Mouse (Mus musculus) cerebellum, adult 2 months (tissue): ENCODE measurements around the gene Mmp15. TPM values are rescaled to one million over a fixed set of nuclear protein-coding genes. Genes with fewer than 3 reads are reported as not detected.
"Not testable (repeated sequence)": the region's sequence is repeated elsewhere in the genome, so short reads cannot be mapped to it uniquely, and the experiment has no call there.

Source experiments
- DNase-seq, 2 experiments: peaks; one replicate each; pipeline ENCODE4 v3.0.0; 2021
- H3K27ac ChIP-seq: fragments of 200-500 bp; 2 replicates; pipeline ENCODE4 v1.5.1; 2012; ENCODE audit warnings: low read length, control low read depth, inconsistent platforms; ENCODE audit not compliant: insufficient read depth
- H3K27me3 ChIP-seq: fragments of 200-500 bp; 2 replicates; pipeline ENCODE4 v1.6.1; 2012; ENCODE audit warnings: inconsistent platforms, mild to moderate bottlenecking, low read length, moderate library complexity; ENCODE audit not compliant: control insufficient read depth, insufficient read depth
- H3K4me1 ChIP-seq: fragments of 200-500 bp; 2 replicates; pipeline ENCODE4 v1.6.1; 2011; ENCODE audit warnings: low read length; ENCODE audit not compliant: control insufficient read depth, insufficient read depth
- H3K4me3 ChIP-seq: fragments of 200-500 bp; replicated peaks from 2 replicates; pipeline ENCODE3; 2011; ENCODE audit warnings: mild to moderate bottlenecking, low read depth, low read length, control low read depth; ENCODE audit not compliant: insufficient read depth
- CTCF ChIP-seq: fragments of 200-500 bp; IDR thresholded peaks from 2 replicates; pipeline ENCODE4 v1.5.1; 2011; ENCODE audit warnings: low read depth, mild to moderate bottlenecking, control low read depth, low read length, moderate library complexity, borderline replicate concordance; ENCODE audit not compliant: insufficient read depth
- POLR2A ChIP-seq: fragments of 200-500 bp; IDR thresholded peaks from 2 replicates; pipeline ENCODE4 v1.6.1; 2011; ENCODE audit warnings: low read length, control low read depth, borderline replicate concordance; ENCODE audit not compliant: insufficient read depth
- WGBS: fragments of 180-500 bp; shearing (Covaris S2); methylation state at CpG from one replicate; pipeline ENCODE4 v1.1.7; 2018; 5-methylcytosine and 5-hydroxymethylcytosine counted together
- polyA plus RNA-seq: library from polyadenylated mRNA; depleted of rRNA; stranded (reverse); fragments of >200 nt; gene quantifications from 2 replicates; pipeline ENCODE4 v1.2.3, GENCODE M21; 2012

Mmp15 gene
- polyA plus RNA-seq, 1 experiment, result 12.1 TPM

- H3K27ac ChIP-seq, result no peak overlapping the region
- no peak overlapping the region for H3K4me3 ChIP-seq
- H3K4me1 ChIP-seq, result no peaks in the 10 kb centered on the region; the same call in 1 of the 2 replicates
- DNase-seq, result no peak
- no peaks in the 10 kb centered on the region for H3K27me3 ChIP-seq
- TF ChIP-seq CTCF, result no peak
- TF ChIP-seq POLR2A, result no peak
- 68% methylated on average over 3 of the region's 3 CpGs for WGBS
Observed at GRCm38 (mm10) chr8:95374429-95374828, 22.4 kb downstream of the Mmp15 start.

- H3K27ac ChIP-seq, result no peak overlapping the region
- TF ChIP-seq POLR2A, result no peak
- no peak for TF ChIP-seq CTCF
Observed at GRCm38 (mm10) chr8:95375374-95375930, 23.4 kb downstream of the Mmp15 start.

GRCm38 (mm10) chr8:95376309-95376999 is 24.4 kb downstream of the Mmp15 start:
- no peak overlapping the region for H3K27ac ChIP-seq
- WGBS, result 79% methylated on average over 12 of the region's 12 CpGs
- H3K4me1 ChIP-seq, result no peaks in the 10 kb centered on the region; the same call in 1 of the 2 replicates
- H3K4me3 ChIP-seq, result no peak overlapping the region
- no peaks in the 10 kb centered on the region for H3K27me3 ChIP-seq
- no peak for DNase-seq
- TF ChIP-seq POLR2A (no peak), CTCF (no peak)

More at GRCm38 (mm10) chr8:95375374-95375930, 23.4 kb downstream of the Mmp15 start:
- no peaks in the 10 kb centered on the region; the same call in 1 of the 2 replicates for H3K4me1 ChIP-seq
- WGBS, result 83% methylated on average over 7 of the region's 7 CpGs
- no peak for DNase-seq
- no peak overlapping the region for H3K4me3 ChIP-seq
- H3K27me3 ChIP-seq, result no peaks in the 10 kb centered on the region

GRCm38 (mm10) chr8:95377101-95377500 is 25.0 kb downstream of the Mmp15 start:
- Histone ChIP-seq H3K4me1 (no peaks in the 10 kb centered on the region; the same call in 1 of the 2 replicates), H3K27me3 (no peaks in the 10 kb centered on the region; the same call in 1 of the 2 replicates), H3K27ac (no peak overlapping the region), H3K4me3 (no peak overlapping the region)
- TF ChIP-seq POLR2A (no peak), CTCF (no peak)
- DNase-seq, result no peak
- 80% methylated on average over 4 of the region's 4 CpGs for WGBS

- 25% methylated on average over 7 of the region's 7 CpGs for WGBS
- no peaks in the 10 kb centered on the region; the same call in 1 of the 2 replicates for H3K4me1 ChIP-seq
- H3K27ac ChIP-seq, result no peak overlapping the region
- no peaks in the 10 kb centered on the region; the same call in 1 of the 2 replicates for H3K27me3 ChIP-seq
- no peak for TF ChIP-seq CTCF
- no peak for TF ChIP-seq POLR2A
- no peak overlapping the region for H3K4me3 ChIP-seq
- no peak for DNase-seq
Observed at GRCm38 (mm10) chr8:95377863-95378291, 25.8 kb downstream of the Mmp15 start.

- not testable (repeated sequence) for H3K27me3 ChIP-seq, DNase-seq, H3K4me3 ChIP-seq, H3K27ac ChIP-seq, H3K4me1 ChIP-seq
- 96% methylated on average over 11 of the region's 11 CpGs for WGBS
Observed at GRCm38 (mm10) chr8:95378928-95379327, 26.9 kb downstream of the Mmp15 start.

- H3K27me3 ChIP-seq, result no peaks in the 10 kb centered on the region; the same call in 1 of the 2 replicates
- DNase-seq, result no peak
- H3K4me3 ChIP-seq, result no peak overlapping the region
- H3K27ac ChIP-seq, result no peak overlapping the region
- H3K4me1 ChIP-seq, result no peaks in the 10 kb centered on the region; the same call in 1 of the 2 replicates
- no peak for TF ChIP-seq POLR2A
- no peak for TF ChIP-seq CTCF
Observed at GRCm38 (mm10) chr8:95380953-95381352, 28.9 kb downstream of the Mmp15 start.

GRCm38 (mm10) chr8:95381595-95381994 is 29.5 kb downstream of the Mmp15 start:
- Histone ChIP-seq H3K4me1 (no peaks in the 10 kb centered on the region; the same call in 1 of the 2 replicates), H3K4me3 (no peak overlapping the region), H3K27me3 (no peaks in the 10 kb centered on the region; the same call in 1 of the 2 replicates), H3K27ac (no peak overlapping the region)
- TF ChIP-seq CTCF, result no peak
- WGBS, result 82% methylated on average over 3 of the region's 3 CpGs
- no peak for DNase-seq
